Mouse (Mus musculus): ENCODE measurements around the gene Chd2. TPM values are rescaled to one million over a fixed set of nuclear protein-coding genes. Genes with fewer than 3 reads are reported as not detected.

Gene Chd2
- polyA plus RNA-seq, 1 experiment from 2014 or later: 64.4 TPM

GRCm38 (mm10) chr7:73512422-73512821 is 29.2 kb downstream of the Chd2 start:
- Histone ChIP-seq H3K4me3 (ENCODE audit: low read depth, low read length) (no peak overlapping the region), H3K27ac (ENCODE audit: low read depth, low read length) (no peak overlapping the region), H3K4me1 (replicated peaks; ENCODE audit: control insufficient read depth, insufficient read depth, low read length) (no peaks in the 10 kb centered on the region), H3K27me3 (ENCODE audit: control insufficient read depth, insufficient read depth, low read length) (no peaks in the 10 kb centered on the region), H3K9ac (ENCODE audit: low read depth, low read length) (no peak overlapping the region), H3K4me2 (replicated peaks; ENCODE audit: low read depth, low read length) (no peak overlapping the region), H3K9me3 (ENCODE audit: control insufficient read depth, low read length) (no peaks in the 10 kb centered on the region), H3K36me3 (ENCODE audit: control insufficient read depth, insufficient read depth, low read length) (peaks cover 12% of the 10 kb centered on the region)
- DNase-seq (ENCODE audit: low spot score) (no peak), ATAC-seq (ENCODE audit: low FRiP score) (no peak)
- 85% methylated on average over 2 of the region's 2 CpGs for WGBS

GRCm38 (mm10) chr7:73508688-73509087 is 32.9 kb downstream of the Chd2 start:
- ATAC-seq (ENCODE audit: low FRiP score) (no peak), DNase-seq (ENCODE audit: low spot score) (no peak)
- Histone ChIP-seq H3K9me3 (ENCODE audit: control insufficient read depth, low read length) (no peaks in the 10 kb centered on the region), H3K27me3 (ENCODE audit: control insufficient read depth, insufficient read depth, low read length) (no peaks in the 10 kb centered on the region), H3K4me3 (ENCODE audit: low read depth, low read length) (no peak overlapping the region), H3K36me3 (ENCODE audit: control insufficient read depth, insufficient read depth, low read length) (peaks cover 22% of the 10 kb centered on the region), H3K4me2 (replicated peaks; ENCODE audit: low read depth, low read length) (no peak overlapping the region), H3K4me1 (replicated peaks; ENCODE audit: control insufficient read depth, insufficient read depth, low read length) (no peaks in the 10 kb centered on the region), H3K9ac (ENCODE audit: low read depth, low read length) (no peak overlapping the region), H3K27ac (ENCODE audit: low read depth, low read length) (no peak overlapping the region)
- WGBS: 91% methylated on average over 2 of the region's 2 CpGs

GRCm38 (mm10) chr7:73507491-73507890 is 34.1 kb downstream of the Chd2 start:
- Histone ChIP-seq H3K27me3 (ENCODE audit: control insufficient read depth, insufficient read depth, low read length) (no peaks in the 10 kb centered on the region), H3K9ac (ENCODE audit: low read depth, low read length) (no peak overlapping the region), H3K4me1 (replicated peaks; ENCODE audit: control insufficient read depth, insufficient read depth, low read length) (no peaks in the 10 kb centered on the region), H3K4me2 (replicated peaks; ENCODE audit: low read depth, low read length) (no peak overlapping the region), H3K4me3 (ENCODE audit: low read depth, low read length) (no peak overlapping the region), H3K27ac (ENCODE audit: low read depth, low read length) (no peak overlapping the region), H3K36me3 (ENCODE audit: control insufficient read depth, insufficient read depth, low read length) (peaks cover 24% of the 10 kb centered on the region), H3K9me3 (ENCODE audit: control insufficient read depth, low read length) (no peaks in the 10 kb centered on the region)
- 96% methylated on average over 6 of the region's 6 CpGs for WGBS
- DNase-seq (ENCODE audit: low spot score) (no peak), ATAC-seq (ENCODE audit: low FRiP score) (no peak)

GRCm38 (mm10) chr7:73506852-73507251 is 34.8 kb downstream of the Chd2 start:
- no peaks in the 10 kb centered on the region for H3K9me3 ChIP-seq (ENCODE audit: control insufficient read depth, low read length)
- H3K4me2 ChIP-seq (replicated peaks; ENCODE audit: low read depth, low read length): no peak overlapping the region
- no peaks in the 10 kb centered on the region for H3K27me3 ChIP-seq (ENCODE audit: control insufficient read depth, insufficient read depth, low read length)
- no peak for DNase-seq (ENCODE audit: low spot score)
- H3K4me3 ChIP-seq (ENCODE audit: low read depth, low read length): no peak overlapping the region
- H3K27ac ChIP-seq (ENCODE audit: low read depth, low read length): no peak overlapping the region
- ATAC-seq (ENCODE audit: low FRiP score): no peak
- no peak overlapping the region for H3K9ac ChIP-seq (ENCODE audit: low read depth, low read length)
- WGBS: 97% methylated on average over 1 of the region's 1 CpGs
- H3K36me3 ChIP-seq (ENCODE audit: control insufficient read depth, insufficient read depth, low read length): peaks cover 25% of the 10 kb centered on the region
- no peaks in the 10 kb centered on the region for H3K4me1 ChIP-seq (replicated peaks; ENCODE audit: control insufficient read depth, insufficient read depth, low read length)

GRCm38 (mm10) chr7:73505266-73505665 is 36.4 kb downstream of the Chd2 start:
- Histone ChIP-seq H3K4me1 (replicated peaks; ENCODE audit: control insufficient read depth, insufficient read depth, low read length) (no peaks in the 10 kb centered on the region), H3K9me3 (ENCODE audit: control insufficient read depth, low read length) (no peaks in the 10 kb centered on the region), H3K36me3 (ENCODE audit: control insufficient read depth, insufficient read depth, low read length) (peaks cover 27% of the 10 kb centered on the region), H3K27me3 (ENCODE audit: control insufficient read depth, insufficient read depth, low read length) (no peaks in the 10 kb centered on the region), H3K4me2 (replicated peaks; ENCODE audit: low read depth, low read length) (no peak overlapping the region), H3K9ac (ENCODE audit: low read depth, low read length) (no peak overlapping the region), H3K27ac (ENCODE audit: low read depth, low read length) (no peak overlapping the region), H3K4me3 (ENCODE audit: low read depth, low read length) (no peak overlapping the region)
- ATAC-seq (ENCODE audit: low FRiP score) (no peak), DNase-seq (ENCODE audit: low spot score) (no peak)
- WGBS: 97% methylated on average over 6 of the region's 6 CpGs

- Histone ChIP-seq H3K4me2 (replicated peaks; ENCODE audit: low read depth, low read length) (no peak overlapping the region), H3K4me3 (ENCODE audit: low read depth, low read length) (no peak overlapping the region), H3K36me3 (ENCODE audit: control insufficient read depth, insufficient read depth, low read length) (peaks cover 18% of the 10 kb centered on the region), H3K27ac (ENCODE audit: low read depth, low read length) (no peak overlapping the region), H3K9me3 (ENCODE audit: control insufficient read depth, low read length) (no peaks in the 10 kb centered on the region), H3K4me1 (replicated peaks; ENCODE audit: control insufficient read depth, insufficient read depth, low read length) (no peaks in the 10 kb centered on the region), H3K27me3 (ENCODE audit: control insufficient read depth, insufficient read depth, low read length) (no peaks in the 10 kb centered on the region), H3K9ac (ENCODE audit: low read depth, low read length) (no peak overlapping the region)
- DNase-seq (ENCODE audit: low spot score) (no peak), ATAC-seq (ENCODE audit: low FRiP score) (no peak)
- 85% methylated on average over 2 of the region's 2 CpGs for WGBS
These were observed 43.4 kb downstream of the Chd2 start for GRCm38 (mm10) chr7:73498200-73498599.

GRCm38 (mm10) chr7:73489261-73489660 is 52.4 kb downstream of the Chd2 start:
- WGBS: 91% methylated on average over 5 of the region's 5 CpGs
- Histone ChIP-seq H3K4me1 (replicated peaks; ENCODE audit: control insufficient read depth, insufficient read depth, low read length) (no peaks in the 10 kb centered on the region), H3K9me3 (ENCODE audit: control insufficient read depth, low read length) (no peaks in the 10 kb centered on the region), H3K4me3 (ENCODE audit: low read depth, low read length) (no peak overlapping the region), H3K36me3 (ENCODE audit: control insufficient read depth, insufficient read depth, low read length) (peaks cover 14% of the 10 kb centered on the region; the same call in 1 of the 2 replicates), H3K9ac (ENCODE audit: low read depth, low read length) (no peak overlapping the region), H3K27ac (ENCODE audit: low read depth, low read length) (no peak overlapping the region), H3K4me2 (replicated peaks; ENCODE audit: low read depth, low read length) (no peak overlapping the region), H3K27me3 (ENCODE audit: control insufficient read depth, insufficient read depth, low read length) (no peaks in the 10 kb centered on the region)
- DNase-seq (ENCODE audit: low spot score) (no peak), ATAC-seq (ENCODE audit: low FRiP score) (no peak)

GRCm38 (mm10) chr7:73481094-73481493 is 60.5 kb downstream of the Chd2 start:
- no peaks in the 10 kb centered on the region for H3K9me3 ChIP-seq (ENCODE audit: control insufficient read depth, low read length)
- no peaks in the 10 kb centered on the region for H3K4me1 ChIP-seq (replicated peaks; ENCODE audit: control insufficient read depth, insufficient read depth, low read length)
- no peak overlapping the region for H3K27ac ChIP-seq (ENCODE audit: low read depth, low read length)
- H3K27me3 ChIP-seq (ENCODE audit: control insufficient read depth, insufficient read depth, low read length): no peaks in the 10 kb centered on the region
- H3K36me3 ChIP-seq (ENCODE audit: control insufficient read depth, insufficient read depth, low read length): peaks cover 15% of the 10 kb centered on the region
- ATAC-seq (ENCODE audit: low FRiP score): no peak
- H3K9ac ChIP-seq (ENCODE audit: low read depth, low read length): no peak overlapping the region
- 91% methylated on average over 6 of the region's 6 CpGs for WGBS
- no peak overlapping the region for H3K4me2 ChIP-seq (replicated peaks; ENCODE audit: low read depth, low read length)
- H3K4me3 ChIP-seq (ENCODE audit: low read depth, low read length): no peak overlapping the region
- no peak for DNase-seq (ENCODE audit: low spot score)

- H3K9ac ChIP-seq (ENCODE audit: low read depth, low read length): no peak overlapping the region
- no peak overlapping the region for H3K27ac ChIP-seq (ENCODE audit: low read depth, low read length)
- no peak overlapping the region for H3K4me3 ChIP-seq (ENCODE audit: low read depth, low read length)
- peaks cover 17% of the 10 kb centered on the region for H3K36me3 ChIP-seq (ENCODE audit: control insufficient read depth, insufficient read depth, low read length)
- no peaks in the 10 kb centered on the region for H3K4me1 ChIP-seq (replicated peaks; ENCODE audit: control insufficient read depth, insufficient read depth, low read length)
- no peak for ATAC-seq (ENCODE audit: low FRiP score)
- no peak for DNase-seq (ENCODE audit: low spot score)
- H3K27me3 ChIP-seq (ENCODE audit: control insufficient read depth, insufficient read depth, low read length): no peaks in the 10 kb centered on the region
- no peaks in the 10 kb centered on the region for H3K9me3 ChIP-seq (ENCODE audit: control insufficient read depth, low read length)
- WGBS: 85% methylated on average over 3 of the region's 3 CpGs
- H3K4me2 ChIP-seq (replicated peaks; ENCODE audit: low read depth, low read length): no peak overlapping the region
These were observed 62.1 kb downstream of the Chd2 start for GRCm38 (mm10) chr7:73479506-73479905.
